Mouse (Mus musculus) MEL (cell line): ENCODE measurements at regions not wholly inside any gene's neighbourhood (a gene's known extent, or its start where the extent isn't known, plus 50 kb on each side); places are given as distances from the start of the nearest gene placed in this dataset.

Experiments used
- DNase-seq: peaks from one replicate; pipeline ENCODE4 v3.0.0; 2011; ENCODE audit warnings: low read depth, low spot score
- H3K27ac ChIP-seq: 2 replicates; pipeline ENCODE4 v1.5.1; 2012; ENCODE audit warnings: low read depth, mild to moderate bottlenecking, control low read depth, low read length, moderate library complexity; ENCODE audit not compliant: control insufficient read depth
- H3K27me3 ChIP-seq, 2 experiments: fragments of 150-350 bp in 1 of 2; sonication (generic) in 1 of 2; 2 replicates each; pipeline ENCODE4 v1.6.1; 2012; ENCODE audit warnings: low read length in 2 of 2, mild to moderate bottlenecking in 2 of 2, improper control_type of control experiment in 1 of 2, moderate library complexity in 1 of 2; ENCODE audit not compliant: insufficient read depth in 2 of 2, control insufficient read depth in 1 of 2
- H3K36me3 ChIP-seq, 2 experiments: 2 replicates each; pipeline ENCODE4 v1.6.1; 2012 to 2014; ENCODE audit warnings: low read length in 2 of 2, improper control_type of control experiment in 1 of 2, inconsistent platforms in 1 of 2, mild to moderate bottlenecking in 1 of 2; ENCODE audit not compliant: insufficient read depth in 2 of 2, control insufficient read depth in 1 of 2
- H3K4me1 ChIP-seq, 2 experiments: fragments of 150-350 bp in 1 of 2; sonication (generic) in 1 of 2; 2 replicates each; pipeline ENCODE4 v1.6.1; 2012; ENCODE audit warnings: low read length in 2 of 2, improper control_type of control experiment in 1 of 2, mild to moderate bottlenecking in 1 of 2; ENCODE audit not compliant: insufficient read depth in 2 of 2, control insufficient read depth in 1 of 2
- H3K4me3 ChIP-seq, 2 experiments: fragments of 150-350 bp in 1 of 2; sonication (generic) in 1 of 2; 2 replicates each; pipeline ENCODE4 v1.5.1; 2012; ENCODE audit warnings: low read depth in 2 of 2, low read length in 2 of 2, mild to moderate bottlenecking in 2 of 2, moderate library complexity in 2 of 2, control low read depth in 1 of 2, improper control_type of control experiment in 1 of 2; ENCODE audit not compliant: control insufficient read depth in 1 of 2, insufficient read depth in 1 of 2
- H3K79me2 ChIP-seq: 2 replicates; pipeline ENCODE4 v1.6.1; 2012; ENCODE audit warnings: mild to moderate bottlenecking, low read length, moderate library complexity; ENCODE audit not compliant: control insufficient read depth, poor library complexity, insufficient read depth
- H3K9ac ChIP-seq: 2 replicates; pipeline ENCODE4 v1.6.1; 2012; ENCODE audit warnings: low read depth, mild to moderate bottlenecking, control low read depth, low read length, moderate library complexity; ENCODE audit not compliant: control insufficient read depth, poor library complexity, severe bottlenecking
- H3K9me3 ChIP-seq: fragments of 150-350 bp; sonication (generic); replicated peaks from 2 replicates; pipeline ENCODE4 v1.6.1; 2012; ENCODE audit warnings: mild to moderate bottlenecking, low read length, improper control_type of control experiment, moderate library complexity; ENCODE audit not compliant: insufficient read depth
- CHD1 ChIP-seq: IDR thresholded peaks from 2 replicates; pipeline ENCODE4 v1.6.1; 2012; ENCODE audit warnings: low read depth, mild to moderate bottlenecking, inconsistent platforms, low read length, improper control_type of control experiment
- CHD2 ChIP-seq: IDR thresholded peaks from 2 replicates; pipeline ENCODE4 v1.6.1; 2011; ENCODE audit warnings: low read length, improper control_type of control experiment
- E2F4 ChIP-seq: IDR thresholded peaks from 2 replicates; pipeline ENCODE4 v1.6.1; 2011; ENCODE audit warnings: low read depth, low read length, improper control_type of control experiment, borderline replicate concordance
- ELF1 ChIP-seq: IDR thresholded peaks from 2 replicates; pipeline ENCODE4 v1.6.1; 2014; ENCODE audit warnings: low read depth, mild to moderate bottlenecking, inconsistent platforms, low read length, improper control_type of control experiment, moderate library complexity
- ETS1 ChIP-seq: IDR thresholded peaks from 2 replicates; pipeline ENCODE4 v1.6.1; 2012; ENCODE audit warnings: low read depth, mild to moderate bottlenecking, inconsistent platforms, low read length, improper control_type of control experiment, moderate library complexity
- GABPA ChIP-seq: IDR thresholded peaks from 2 replicates; pipeline ENCODE4 v1.6.1; 2012; ENCODE audit warnings: low read depth, mild to moderate bottlenecking, inconsistent platforms, low read length, improper control_type of control experiment, moderate library complexity
- GATA1 ChIP-seq: IDR thresholded peaks from 2 replicates; pipeline ENCODE4 v1.6.1; 2011; ENCODE audit warnings: low read depth, low read length, improper control_type of control experiment
- JUND ChIP-seq: IDR thresholded peaks from 2 replicates; pipeline ENCODE4 v1.6.1; 2011; ENCODE audit warnings: low read depth, mild to moderate bottlenecking, improper control_type of control experiment, low read length
- KAT2A ChIP-seq: conservative IDR thresholded peaks from 2 replicates; pipeline ENCODE4 v1.6.1; 2012; ENCODE audit warnings: low read depth, low read length, improper control_type of control experiment, inconsistent platforms
- MAFK ChIP-seq: IDR thresholded peaks from 2 replicates; pipeline ENCODE4 v1.6.1; 2011; ENCODE audit warnings: low read depth, mild to moderate bottlenecking, low read length, improper control_type of control experiment, borderline replicate concordance
- NELFE ChIP-seq: IDR thresholded peaks from 2 replicates; pipeline ENCODE4 v1.6.1; 2011; ENCODE audit warnings: low read depth, low read length, improper control_type of control experiment
- NRF1 ChIP-seq: IDR thresholded peaks from 2 replicates; pipeline ENCODE4 v1.6.1; 2014; ENCODE audit warnings: low read depth, mild to moderate bottlenecking, inconsistent platforms, low read length, improper control_type of control experiment, moderate library complexity; ENCODE audit not compliant: poor library complexity, insufficient read depth, severe bottlenecking
- POLR2A ChIP-seq, 2 experiments: IDR thresholded peaks; 2 replicates each; pipeline ENCODE4 v1.6.1; 2011 to 2012; ENCODE audit warnings: low read length in 2 of 2, mild to moderate bottlenecking in 2 of 2, control low read depth in 1 of 2, improper control_type of control experiment in 1 of 2, low read depth in 1 of 2, moderate library complexity in 1 of 2; ENCODE audit not compliant: control insufficient read depth in 1 of 2, insufficient read depth in 1 of 2, poor library complexity in 1 of 2
- POLR2AphosphoS5 ChIP-seq: IDR thresholded peaks from 2 replicates; pipeline ENCODE4 v1.6.1; 2012; ENCODE audit warnings: low read depth, borderline replicate concordance, mild to moderate bottlenecking, inconsistent platforms, low read length, moderate library complexity, mixed read lengths
- RCOR1 ChIP-seq: IDR thresholded peaks from 2 replicates; pipeline ENCODE4 v1.6.1; 2012; ENCODE audit warnings: low read depth, mild to moderate bottlenecking, inconsistent platforms, low read length, improper control_type of control experiment
- TAL1 ChIP-seq: IDR thresholded peaks from 2 replicates; pipeline ENCODE4 v1.6.1; 2012; ENCODE audit warnings: mild to moderate bottlenecking, inconsistent platforms, low read length, moderate library complexity, mixed read lengths
- TBP ChIP-seq: IDR thresholded peaks from 2 replicates; pipeline ENCODE4 v1.8.0; 2011; ENCODE audit warnings: low read depth, low read length, improper control_type of control experiment
- TCF12 ChIP-seq: IDR thresholded peaks from 2 replicates; pipeline ENCODE4 v1.6.1; 2014; ENCODE audit warnings: low read depth, mild to moderate bottlenecking, inconsistent platforms, low read length, improper control_type of control experiment, moderate library complexity
- UBTF ChIP-seq: IDR thresholded peaks from 2 replicates; pipeline ENCODE4 v1.6.1; 2012; ENCODE audit warnings: low read depth, mild to moderate bottlenecking, inconsistent platforms, low read length, improper control_type of control experiment, moderate library complexity, borderline replicate concordance; ENCODE audit not compliant: insufficient read depth
- ZC3H11A ChIP-seq: IDR thresholded peaks from 2 replicates; pipeline ENCODE4 v1.6.1; 2012; ENCODE audit warnings: low read depth, mild to moderate bottlenecking, inconsistent platforms, low read length, improper control_type of control experiment
- ZMIZ1 ChIP-seq: IDR thresholded peaks from 2 replicates; pipeline ENCODE4 v1.6.1; 2012; ENCODE audit warnings: low read depth, mild to moderate bottlenecking, inconsistent platforms, low read length, improper control_type of control experiment, moderate library complexity

DNA sequence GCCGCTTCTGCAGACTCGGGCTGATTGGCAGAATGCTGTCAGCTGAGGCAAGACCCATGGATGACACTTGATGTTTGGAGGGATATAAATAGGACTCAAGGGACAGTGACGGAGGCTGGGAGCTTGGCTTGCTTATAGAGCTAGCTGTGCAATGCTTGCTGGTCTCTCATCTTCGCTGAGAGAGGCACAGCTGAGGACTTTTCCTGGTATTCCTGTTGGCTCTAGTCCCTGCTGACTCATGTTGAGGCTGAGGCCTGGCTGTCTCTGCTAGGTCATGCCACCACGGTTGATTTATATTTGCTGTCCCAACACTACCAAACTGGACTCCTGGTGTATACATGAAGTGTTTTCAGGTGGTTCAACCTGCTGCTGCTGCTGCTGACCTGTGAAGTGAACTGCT, 419.6 kb upstream of the Meis1 start:
- TF ChIP-seq POLR2A (IDR thresholded peaks at IDR 0.05; ENCODE audit: control insufficient read depth in 1 of 2, insufficient read depth in 1 of 2, low read depth in 1 of 2, low read length in 2 of 2, poor library complexity in 1 of 2) (no peak), UBTF (no peak), MAFK (no peak), KAT2A (no peak), GATA1 (no peak), CHD2 (no peak)
- DNase-seq = no peak
- H3K9me3 ChIP-seq = no peaks in the 10 kb centered on the region
- no peaks in the 10 kb centered on the region for H3K4me1 ChIP-seq
- H3K27ac ChIP-seq = no peak overlapping the region
- no peaks in the 10 kb centered on the region for H3K36me3 ChIP-seq
- peaks cover 0 to 6% of the 10 kb centered on the region in 2 experiments; a peak in 2 of 4 replicates for H3K27me3 ChIP-seq
- H3K79me2 ChIP-seq = no peaks in the 10 kb centered on the region
- no peak overlapping the region for H3K4me3 ChIP-seq
- H3K9ac ChIP-seq = no peak overlapping the region

DNA sequence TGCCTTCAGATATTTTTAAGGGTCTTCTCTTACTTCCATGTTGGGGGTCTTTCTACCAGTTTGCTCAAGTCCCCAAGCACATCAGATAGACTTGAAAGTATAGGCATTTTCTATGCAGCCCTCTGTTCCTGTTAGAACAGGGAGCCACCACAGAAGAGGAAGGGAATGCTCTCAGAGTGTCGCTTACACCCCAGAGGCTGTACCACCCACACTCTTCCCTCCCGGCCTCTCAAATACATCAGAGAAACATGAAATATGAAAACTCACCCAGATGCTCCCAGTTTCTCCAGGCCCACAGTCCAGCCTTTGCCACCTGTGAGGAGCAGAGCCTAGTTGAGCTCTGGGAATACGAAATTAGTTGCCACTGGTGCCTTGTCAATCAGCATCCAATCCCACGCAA, 423.2 kb upstream of the Meis1 start:
- Histone ChIP-seq H3K4me3 (no peak overlapping the region), H3K9me3 (no peaks in the 10 kb centered on the region), H3K27ac (no peak overlapping the region), H3K27me3 (peaks cover 0 to 4% of the 10 kb centered on the region in 2 experiments; a peak in 2 of 4 replicates), H3K79me2 (no peaks in the 10 kb centered on the region), H3K9ac (no peak overlapping the region), H3K36me3 (no peaks in the 10 kb centered on the region), H3K4me1 (no peaks in the 10 kb centered on the region)
- TF ChIP-seq NRF1 = no peak
- no peak for TF ChIP-seq ETS1
- TF ChIP-seq MAFK = no peak
- TF ChIP-seq GABPA = no peak
- no peak for TF ChIP-seq POLR2AphosphoS5
- TF ChIP-seq ZC3H11A = no peak
- TF ChIP-seq NELFE = no peak
- TF ChIP-seq GATA1 = no peak
- TF ChIP-seq TAL1 = no peak
- TF ChIP-seq E2F4 = no peak
- TF ChIP-seq CHD2 = no peak
- TF ChIP-seq RCOR1 = no peak
- TF ChIP-seq ELF1 = no peak
- no peak for TF ChIP-seq POLR2A (IDR thresholded peaks at IDR 0.05; ENCODE audit: control insufficient read depth in 1 of 2, insufficient read depth in 1 of 2, low read depth in 1 of 2, low read length in 2 of 2, poor library complexity in 1 of 2)
- TF ChIP-seq CHD1 = no peak
- no peak for TF ChIP-seq ZMIZ1
- TF ChIP-seq TCF12 = no peak
- TF ChIP-seq JUND = no peak
- TF ChIP-seq TBP = no peak
- no peak for DNase-seq
